Mouse (Mus musculus): ENCODE results near the gene Aff3. TPM values are rescaled to one million over a fixed set of nuclear protein-coding genes. Genes with fewer than 3 reads are reported as not detected.

Gene Aff3
- total RNA-seq, 2 experiments from 2014 or later, result 94.2 to 102 TPM

DNA sequence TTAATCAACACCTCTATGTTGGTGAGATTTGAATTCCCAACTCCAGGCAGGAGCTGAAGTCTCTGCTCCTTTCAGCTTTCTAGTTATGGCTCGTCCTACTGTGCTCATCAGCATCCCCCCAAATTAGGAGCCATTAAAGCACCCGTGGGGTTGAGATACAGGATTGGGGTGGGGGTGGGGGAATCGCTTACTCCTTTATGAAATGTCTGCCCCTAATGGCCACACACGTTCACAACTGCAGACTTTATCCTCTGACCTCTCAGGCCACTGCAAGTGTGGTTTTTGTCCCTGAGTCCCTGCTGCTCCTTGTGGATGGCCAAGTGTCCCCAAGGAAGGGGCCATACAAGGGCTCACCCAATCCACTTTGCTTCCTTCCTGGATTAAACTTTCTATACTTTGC is 348.8 kb downstream of the Aff3 start:
- intact Hi-C loops (cut with DNase I), result loop anchor here (5.0 kb wide), 1 partner anchor 451 kb away; no protein-coding TSS in a partner anchor
- DNase-seq (ENCODE audit: low spot score in 2 of 2), result no peak

DNA sequence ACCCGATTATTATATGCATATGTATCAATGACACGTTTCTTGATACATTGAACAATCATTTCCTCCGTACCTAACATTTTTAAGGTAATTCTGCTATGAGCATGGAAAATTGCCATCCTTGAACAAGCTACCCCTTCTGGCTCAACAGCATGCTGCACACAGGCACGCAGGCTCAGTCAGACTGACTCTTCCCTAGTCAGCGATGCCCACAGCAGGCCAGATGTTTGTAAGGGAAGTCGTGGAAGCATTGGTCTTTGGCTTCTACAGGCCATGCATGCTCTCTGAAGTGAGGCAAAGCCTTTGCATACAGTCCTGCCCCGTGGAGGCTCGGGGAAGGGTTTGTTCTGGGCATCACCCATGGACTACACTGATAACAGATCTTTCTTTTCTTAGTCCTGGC is 354.3 kb downstream of the Aff3 start:
- no peak for DNase-seq (ENCODE audit: low spot score in 2 of 2)
- intact Hi-C loops (cut with DNase I), result no loop called here

DNA sequence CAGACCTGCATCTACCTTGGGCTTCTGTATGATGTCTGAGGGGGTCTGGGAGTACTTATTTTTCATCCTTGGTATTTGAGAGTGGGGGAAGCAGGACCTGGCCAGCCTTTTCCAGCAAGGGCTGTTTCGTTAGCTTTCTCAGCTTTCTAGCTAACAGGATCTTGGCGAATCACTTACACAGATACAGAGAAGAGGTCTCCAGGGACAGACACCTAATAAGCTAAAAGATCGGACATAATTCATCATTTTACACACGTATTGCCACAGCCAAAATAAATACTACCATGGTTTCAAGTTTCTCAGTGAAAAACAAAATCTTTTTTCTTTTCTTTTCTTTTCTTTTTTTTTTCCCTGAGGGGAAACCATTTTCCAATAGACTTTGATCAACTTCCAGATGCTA is 354.7 kb downstream of the Aff3 start:
- intact Hi-C loops (cut with DNase I), result no loop called here

DNA sequence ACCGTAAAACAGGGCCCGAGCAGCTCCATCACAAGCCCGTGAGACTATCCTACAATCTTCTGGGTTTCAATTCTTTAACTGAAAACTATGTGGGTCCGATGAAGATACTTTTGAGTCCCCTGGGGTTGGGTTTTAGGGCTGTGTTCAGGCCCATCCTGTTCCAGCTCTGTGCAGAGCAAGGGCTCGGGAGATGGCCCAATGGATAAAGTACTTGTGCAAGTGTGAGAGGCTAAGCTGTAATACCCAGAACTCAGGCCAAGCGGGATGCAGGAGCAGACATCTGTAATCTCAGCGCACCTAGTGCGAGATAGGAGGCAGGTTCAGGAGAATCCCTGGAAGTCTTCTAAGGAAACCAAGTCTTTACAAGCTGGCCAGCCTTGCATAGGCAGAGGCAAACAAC is 355.4 kb downstream of the Aff3 start:
- DNase-seq (ENCODE audit: low spot score in 2 of 2), result no peak
- intact Hi-C loops (cut with DNase I), result no loop called here

More for the DNA sequence above, 354.7 kb downstream of the Aff3 start:
- DNase-seq (ENCODE audit: low spot score in 2 of 2), result no peak

DNA sequence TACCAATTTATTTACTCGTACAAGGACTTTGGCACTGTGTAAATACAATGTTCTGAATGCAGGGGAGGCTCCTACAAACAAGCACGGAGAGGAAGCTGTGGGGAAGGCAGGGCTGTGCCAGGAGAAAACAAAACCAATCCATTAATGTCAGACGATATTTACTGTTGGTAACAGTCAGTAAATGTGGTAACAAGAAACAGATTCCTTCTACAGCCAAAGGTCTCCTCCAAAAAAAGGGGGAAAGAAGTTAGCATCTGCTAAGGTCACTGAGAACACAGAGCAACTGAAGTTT is 356.1 kb downstream of the Aff3 start:
- intact Hi-C loops (cut with DNase I), result no loop called here
- no peak for DNase-seq (ENCODE audit: low spot score in 2 of 2)

DNA sequence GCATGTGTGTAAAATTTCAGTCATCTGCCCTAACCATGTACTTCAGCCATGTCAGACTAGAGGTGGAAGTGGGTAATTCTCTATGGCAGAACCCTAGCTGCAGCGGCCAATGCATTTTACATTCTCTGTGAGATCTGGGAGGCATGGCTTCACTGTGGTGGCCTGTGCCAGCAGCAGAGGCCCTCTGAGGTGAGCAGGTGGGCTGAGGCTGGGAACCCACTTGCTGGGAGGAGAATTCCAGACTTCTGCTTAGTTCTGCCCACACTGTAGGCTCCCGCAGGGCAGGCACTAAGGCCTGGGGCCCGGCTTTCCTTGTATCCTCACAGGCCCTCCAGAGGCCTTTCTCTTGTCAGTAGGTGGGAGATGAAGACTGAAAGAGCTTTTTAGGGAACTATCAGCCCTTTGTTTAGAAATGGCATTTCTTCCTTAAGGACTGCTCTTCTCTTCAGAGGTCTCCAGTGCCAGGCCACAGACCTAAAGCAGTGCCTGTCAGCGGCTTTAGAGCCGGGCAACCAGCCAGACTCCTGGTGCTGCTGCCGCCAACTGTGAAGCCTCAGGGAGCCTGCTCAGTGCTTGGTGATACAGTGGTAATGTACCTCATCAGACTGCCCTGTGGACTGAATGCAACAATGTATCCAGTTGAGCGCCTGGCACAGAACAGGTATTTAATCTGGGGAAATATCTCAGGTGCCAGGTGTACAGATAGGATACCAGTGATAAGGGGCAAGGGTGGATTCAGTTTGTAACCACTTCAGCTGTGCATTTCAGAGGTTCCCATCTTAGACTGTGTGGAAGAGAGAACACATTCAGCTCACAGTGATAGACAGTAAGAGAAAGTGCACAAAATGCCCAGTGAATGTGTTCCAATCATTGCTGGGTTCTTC is 356.7 kb downstream of the Aff3 start:
- DNase-seq (ENCODE audit: low spot score in 2 of 2), result peak; percentile 27 to 37
- intact Hi-C loops (cut with DNase I), result no loop called here

DNA sequence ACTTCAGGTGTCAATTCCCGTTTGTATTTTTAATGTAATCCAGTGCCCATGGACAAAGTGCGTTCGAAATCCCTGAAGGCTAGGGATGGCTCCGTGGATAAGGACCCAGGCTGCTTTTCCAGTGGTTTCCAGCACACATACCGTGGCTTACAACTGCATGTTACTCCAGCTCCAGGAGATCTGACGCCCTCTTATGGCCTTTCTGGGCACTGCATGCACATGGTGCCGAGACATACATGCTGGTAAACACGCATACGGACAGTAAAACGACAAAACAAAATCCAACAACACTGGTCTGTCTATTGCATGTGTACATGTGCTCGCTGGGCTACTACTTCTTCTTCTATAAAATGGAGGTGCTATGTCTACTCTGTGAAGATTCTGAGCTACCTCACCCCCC is 357.5 kb downstream of the Aff3 start:
- DNase-seq (ENCODE audit: low spot score in 2 of 2), result no peak
- intact Hi-C loops (cut with DNase I), result no loop called here

DNA sequence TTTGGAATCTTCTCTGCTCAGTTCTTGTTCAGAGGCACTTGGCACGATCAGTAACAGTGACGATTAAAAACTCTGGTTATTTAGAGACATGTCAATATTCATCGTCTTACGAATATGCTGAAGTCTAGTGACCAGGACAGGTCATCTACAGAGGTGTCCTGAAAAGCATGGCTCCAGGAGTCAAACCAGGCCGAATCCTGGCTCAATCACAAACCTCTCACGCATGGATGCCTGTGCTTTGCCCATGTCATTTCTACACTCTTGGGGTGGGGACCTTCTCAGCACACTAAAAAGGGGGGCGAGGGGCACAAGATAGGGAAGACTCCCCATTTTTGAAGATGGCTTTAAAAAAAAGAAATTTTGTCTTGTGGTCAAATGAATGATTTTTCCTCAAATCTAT is 358.6 kb downstream of the Aff3 start:
- intact Hi-C loops (cut with DNase I), result no loop called here
- DNase-seq (ENCODE audit: low spot score in 2 of 2), result no peak

DNA sequence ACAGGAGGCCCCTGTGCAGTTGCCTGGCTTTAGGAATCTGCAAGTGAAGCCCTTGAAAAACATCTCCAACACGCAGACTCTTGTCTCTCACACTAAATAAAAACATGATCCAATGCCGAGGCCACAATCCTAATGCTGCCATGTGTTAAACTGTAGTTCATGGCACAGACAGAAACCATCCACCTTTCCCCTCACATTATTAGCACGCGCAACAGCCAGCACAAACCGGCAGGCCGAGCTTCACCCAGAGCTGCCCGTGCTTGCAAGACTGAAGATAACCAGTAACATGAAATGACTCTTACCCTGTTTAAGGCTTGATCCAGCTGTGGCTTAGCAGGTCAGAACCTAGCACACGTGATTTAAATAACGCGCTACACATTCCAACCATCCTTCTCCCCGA is 360.4 kb downstream of the Aff3 start:
- intact Hi-C loops (cut with DNase I), result no loop called here
- DNase-seq (ENCODE audit: low spot score in 2 of 2), result no peak

DNA sequence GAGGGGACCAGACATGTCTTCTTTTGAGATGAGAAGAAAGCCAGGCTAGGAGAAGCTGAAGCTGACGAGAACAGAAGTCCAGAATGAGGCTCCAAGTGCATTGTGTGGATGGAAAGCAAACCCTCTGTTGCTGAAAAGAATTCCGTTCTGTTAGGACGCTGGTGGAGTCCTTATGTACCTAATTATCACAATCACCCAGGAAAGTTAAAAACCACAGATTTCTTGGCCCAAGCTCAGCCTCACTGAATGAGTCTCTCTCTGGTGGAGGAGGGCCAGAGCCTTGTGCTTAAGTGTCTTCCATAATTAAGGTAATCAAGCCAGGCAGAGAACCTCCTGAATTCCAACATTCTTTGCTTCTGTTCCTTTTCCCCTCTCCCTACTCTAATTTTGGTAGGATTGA is 366.5 kb downstream of the Aff3 start:
- intact Hi-C loops (cut with DNase I), result no loop called here
- DNase-seq (ENCODE audit: low spot score in 2 of 2), result no peak

DNA sequence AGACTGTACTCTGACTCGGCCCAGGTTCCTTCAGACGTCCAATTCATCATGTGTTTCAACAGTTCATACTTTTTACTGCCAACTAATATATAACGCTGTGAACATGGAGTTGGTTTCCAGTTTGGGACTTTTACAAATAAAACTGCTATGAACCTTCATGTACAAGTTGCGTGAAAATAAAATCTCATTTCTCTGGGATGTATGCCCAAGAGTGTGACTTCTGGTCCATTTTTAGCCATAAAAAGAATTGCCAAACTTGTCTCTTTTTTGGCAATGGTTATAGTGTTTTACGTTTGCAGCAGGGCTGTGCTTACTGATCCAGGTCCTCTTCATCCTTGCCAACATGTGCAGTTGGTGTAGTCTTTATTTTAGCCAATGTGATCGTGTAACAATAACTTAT is 369.8 kb downstream of the Aff3 start:
- DNase-seq (ENCODE audit: low spot score in 2 of 2), result peak in 1 of 2 experiments; percentile 13
- intact Hi-C loops (cut with DNase I), result no loop called here

DNA sequence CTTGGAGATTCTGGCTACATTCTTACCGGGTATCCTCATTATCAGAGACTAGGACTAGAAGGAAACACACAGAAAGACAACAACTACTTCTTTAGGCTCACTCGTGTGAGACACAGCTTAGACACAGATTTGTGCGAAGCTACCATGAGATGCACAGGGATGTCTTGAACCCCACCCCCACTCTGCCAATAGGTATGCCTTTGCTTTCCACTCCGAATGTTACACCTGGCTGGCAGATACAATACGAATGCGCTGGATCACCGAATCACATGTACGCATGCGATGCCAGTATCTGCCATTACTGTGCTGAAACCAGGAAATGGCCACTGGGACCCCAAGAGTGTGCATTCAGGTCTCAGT is 370.4 kb downstream of the Aff3 start:
- intact Hi-C loops (cut with DNase I), result no loop called here
- no peak for DNase-seq (ENCODE audit: low spot score in 2 of 2)

DNA sequence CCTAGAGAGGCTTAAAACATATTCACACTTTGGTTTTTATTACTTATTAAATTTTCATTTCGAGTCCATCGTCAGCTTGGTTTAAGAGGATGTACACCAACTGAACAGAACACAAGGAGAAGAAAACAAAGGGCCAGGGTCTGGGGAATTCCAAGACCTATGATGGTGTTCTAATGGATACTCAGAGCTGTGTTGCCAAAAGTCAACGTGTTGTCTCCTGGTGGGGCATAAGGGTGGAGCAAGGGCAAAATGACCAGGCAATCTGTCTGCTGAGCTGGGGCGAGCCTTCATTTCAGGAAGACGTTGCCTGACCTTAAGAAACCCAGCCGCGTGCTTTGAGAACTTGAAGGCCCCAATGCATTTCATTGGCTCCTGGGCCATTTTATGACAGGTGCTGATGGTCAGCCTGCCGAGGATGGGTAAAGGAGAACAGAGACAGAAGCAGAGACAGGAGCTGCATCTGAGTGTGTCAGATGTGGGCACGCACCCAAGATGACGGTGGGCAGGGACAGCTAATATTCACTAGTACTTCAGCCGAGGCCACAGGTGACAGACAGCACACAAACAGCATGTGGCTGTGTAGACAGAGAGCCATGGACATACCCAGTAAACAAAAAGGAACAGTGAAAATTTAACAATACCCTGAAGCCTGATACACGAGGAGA is 371.0 kb downstream of the Aff3 start:
- DNase-seq (ENCODE audit: low spot score in 2 of 2), result no peak
- intact Hi-C loops (cut with DNase I), result no loop called here

DNA sequence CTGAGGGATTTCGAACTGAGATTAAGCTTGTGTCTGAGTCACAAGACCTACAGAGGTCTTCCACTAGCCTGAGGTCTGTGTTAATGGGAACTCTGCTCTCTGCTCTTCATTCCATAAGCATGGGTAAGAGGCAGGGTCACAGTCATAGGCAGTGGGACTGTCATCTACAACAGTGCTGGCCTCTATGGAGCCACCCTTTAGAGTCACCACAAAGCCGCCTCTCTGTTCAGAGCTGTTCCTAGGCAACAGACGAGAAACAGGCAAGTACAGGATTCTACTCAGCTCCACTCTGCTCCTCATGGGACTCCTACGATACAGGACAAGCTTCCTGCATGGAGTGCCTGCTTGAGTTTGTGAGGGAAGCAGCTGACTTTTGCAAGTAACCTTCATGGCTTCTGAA is 371.9 kb downstream of the Aff3 start:
- intact Hi-C loops (cut with DNase I), result no loop called here
- peak in 1 of 2 experiments; percentile 9 for DNase-seq (ENCODE audit: low spot score in 2 of 2)

DNA sequence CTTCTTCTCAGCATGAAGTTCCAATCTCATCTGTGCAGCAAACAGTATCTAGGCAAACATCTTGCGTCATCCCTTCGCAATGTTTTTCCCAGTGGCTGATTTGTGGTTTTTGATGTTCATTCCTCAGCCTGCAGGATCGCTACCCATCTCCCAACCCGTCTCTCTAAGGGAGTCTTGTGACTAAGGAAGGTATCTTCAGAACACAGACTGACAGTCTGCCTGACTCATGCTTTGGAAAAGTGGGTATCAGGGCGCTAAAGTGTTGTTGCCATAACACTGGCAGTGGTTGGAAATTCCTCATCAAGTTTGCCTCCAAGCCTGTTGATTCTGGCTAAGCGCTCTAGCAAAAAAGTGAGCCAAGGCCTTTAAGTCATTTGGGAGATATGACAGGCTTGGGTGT is 372.8 kb downstream of the Aff3 start:
- DNase-seq (ENCODE audit: low spot score in 2 of 2), result no peak

DNA sequence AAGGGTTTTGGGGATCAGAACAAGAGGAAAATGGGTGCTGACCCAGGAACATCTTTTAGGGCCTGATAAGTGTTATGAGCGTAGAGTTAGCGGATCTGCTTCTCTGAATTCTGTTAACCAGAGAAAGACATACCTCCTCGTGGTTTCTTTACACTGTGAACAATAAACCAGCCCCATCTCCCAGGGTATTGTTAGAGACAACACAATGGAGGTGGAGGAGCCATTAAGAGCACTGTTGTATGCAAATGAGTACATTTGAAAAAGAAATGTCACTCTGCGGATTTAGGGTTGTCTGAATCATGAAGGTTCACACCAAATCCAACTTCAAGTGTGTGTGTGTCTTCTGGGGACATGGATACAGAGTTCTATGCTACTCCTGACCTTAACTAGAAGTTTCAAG is 373.3 kb downstream of the Aff3 start:
- no peak for DNase-seq (ENCODE audit: low spot score in 2 of 2)
- intact Hi-C loops (cut with DNase I), result no loop called here

More for the DNA sequence above, 372.8 kb downstream of the Aff3 start:
- intact Hi-C loops (cut with DNase I), result no loop called here

DNA sequence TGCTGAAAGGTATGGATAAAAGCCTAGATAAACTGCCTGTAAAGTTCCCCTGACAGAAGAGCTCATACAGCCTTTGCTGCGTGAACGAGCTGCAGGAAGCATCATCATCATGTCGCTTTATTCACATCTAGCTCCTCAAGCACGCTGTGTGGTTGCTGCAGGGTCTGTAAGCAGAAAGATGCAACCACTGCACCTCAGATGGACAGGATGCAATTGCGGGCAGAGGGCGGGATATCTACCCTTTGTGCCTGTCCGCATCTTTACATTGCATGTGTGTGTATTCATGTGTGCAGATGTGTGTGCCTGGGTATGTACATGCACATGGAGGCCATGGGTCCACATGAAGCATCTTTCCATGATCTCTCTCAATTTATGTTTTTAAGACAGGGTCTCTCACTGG is 373.9 kb downstream of the Aff3 start:
- intact Hi-C loops (cut with DNase I), result no loop called here
- DNase-seq (ENCODE audit: low spot score in 2 of 2), result no peak

DNA sequence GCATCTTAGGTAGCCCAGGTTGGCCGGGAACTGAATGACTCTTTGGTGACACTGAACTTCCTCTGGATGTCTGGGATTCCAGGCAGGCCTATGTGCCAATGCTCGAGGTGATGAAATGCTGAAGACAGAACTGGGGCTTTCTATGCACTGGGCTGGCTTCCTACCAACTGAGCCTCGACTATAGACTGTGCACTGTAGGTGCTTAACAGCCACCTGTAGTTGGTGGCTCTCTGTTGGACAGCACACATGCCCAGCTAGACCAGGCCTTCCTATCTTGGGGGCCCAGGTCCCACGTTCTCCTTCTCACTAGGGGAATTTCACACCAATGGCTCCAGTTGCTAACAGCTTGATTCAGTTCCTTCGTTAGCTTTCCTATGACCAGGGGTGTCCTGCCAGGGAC is 374.9 kb downstream of the Aff3 start:
- intact Hi-C loops (cut with DNase I), result loop anchor here (2.0 to 5.0 kb wide), 2 partner anchors 69 to 337 kb away; no protein-coding TSS in a partner anchor
- DNase-seq (ENCODE audit: low spot score in 2 of 2), result no peak

DNA sequence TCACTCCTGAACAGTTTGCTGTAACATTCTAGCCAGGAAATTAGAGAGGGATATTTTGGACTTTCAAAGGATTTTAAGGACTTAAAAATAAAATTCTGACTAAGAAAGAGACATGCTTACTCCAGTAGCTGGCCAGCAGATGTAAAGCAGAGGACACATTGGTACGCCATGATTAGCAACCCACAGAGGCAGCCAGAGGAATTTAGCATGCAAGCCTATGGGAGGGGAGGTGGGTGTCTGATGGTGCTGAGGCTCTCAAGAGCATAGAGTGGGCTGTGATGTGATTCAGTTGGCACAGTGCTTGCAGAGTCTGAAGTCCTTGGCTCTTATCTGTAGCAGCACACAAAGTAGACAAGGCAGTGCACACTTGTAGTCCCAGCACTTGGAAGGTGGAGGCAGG is 376.0 kb downstream of the Aff3 start:
- peak; percentile 56 to 97 for DNase-seq (ENCODE audit: low spot score in 2 of 2)

DNA sequence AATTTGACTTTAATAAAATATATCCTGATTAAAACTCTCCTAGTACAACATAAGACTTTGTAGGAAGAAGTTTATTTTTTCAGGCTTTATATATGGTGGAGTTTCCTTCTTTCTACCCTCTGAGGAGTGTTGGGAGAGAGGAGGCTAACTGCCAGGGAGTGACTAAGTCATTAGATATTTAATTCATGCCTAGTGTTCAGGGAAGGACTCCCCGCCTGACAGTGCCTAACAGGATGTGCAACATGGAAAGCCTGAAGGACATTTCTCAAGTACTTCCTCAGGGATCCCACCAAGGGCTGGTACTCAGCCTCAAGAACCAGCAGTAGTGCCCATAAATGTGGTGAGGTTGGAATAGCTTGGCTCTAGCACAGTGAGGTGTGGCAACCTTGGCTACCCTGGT is 378.2 kb downstream of the Aff3 start:
- intact Hi-C loops (cut with DNase I), result loop anchor here (5.0 kb wide), 1 partner anchor 341 kb away; no protein-coding TSS in a partner anchor
- no peak for DNase-seq (ENCODE audit: low spot score in 2 of 2)

More for the DNA sequence above, 376.0 kb downstream of the Aff3 start:
- intact Hi-C loops (cut with DNase I), result loop anchor here (1.0 to 5.0 kb wide), 4 partner anchors 46 to 339 kb away; no protein-coding TSS in a partner anchor

DNA sequence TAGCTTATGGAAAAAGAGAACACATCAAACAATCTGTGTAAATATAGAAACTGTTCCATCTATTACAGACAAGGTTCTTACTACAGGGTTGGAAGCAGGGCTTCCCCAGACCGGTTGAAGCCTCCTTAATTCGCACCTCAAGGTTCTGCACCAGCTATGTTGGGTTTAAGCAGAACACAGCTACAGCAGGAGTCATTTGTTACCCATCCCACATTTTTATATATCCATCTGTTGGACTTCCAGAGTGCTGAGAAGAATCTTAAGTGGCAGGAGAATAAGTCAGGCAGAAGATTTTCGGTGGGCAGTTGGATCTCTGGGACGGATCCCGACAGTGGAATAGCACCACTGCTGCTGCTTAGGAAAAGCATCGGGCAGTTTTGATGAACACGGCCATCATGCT is 384.2 kb downstream of the Aff3 start:
- DNase-seq (ENCODE audit: low spot score in 2 of 2), result peak in 1 of 2 experiments; percentile 56
- intact Hi-C loops (cut with DNase I), result no loop called here
